Mouse (Mus musculus) E14TG2a.4 (cell line): Measurements from ENCODE around the gene Sh2d6.

ENCODE experiments used
- H3K27me3 ChIP-seq: 2 replicates; pipeline ENCODE4 v1.6.1; 2014; ENCODE audit warnings: low read length, control low read depth; ENCODE audit not compliant: insufficient read depth
- H3K36me3 ChIP-seq: 2 replicates; pipeline ENCODE4 v1.6.1; 2014; ENCODE audit warnings: low read length, control low read depth; ENCODE audit not compliant: insufficient read depth
- H3K4me1 ChIP-seq: replicated peaks from 2 replicates; pipeline ENCODE4 v1.6.1; 2014; ENCODE audit warnings: low read depth, low read length, control low read depth
- H3K4me3 ChIP-seq: replicated peaks from 2 replicates; pipeline ENCODE4 v1.5.1; 2014; ENCODE audit warnings: mild to moderate bottlenecking, low read length
- H3K9me3 ChIP-seq: 2 replicates; pipeline ENCODE4 v1.6.1; 2014; ENCODE audit warnings: low read length, control low read depth
- CTCF ChIP-seq: conservative IDR thresholded peaks from 2 replicates; pipeline ENCODE4 v1.5.1; 2014; ENCODE audit warnings: low read length
- NANOG ChIP-seq: IDR thresholded peaks from 2 replicates; pipeline ENCODE4 v1.6.1; 2014; ENCODE audit warnings: borderline replicate concordance, low read length, mixed read lengths
- POU5F1 ChIP-seq: IDR thresholded peaks from 2 replicates; pipeline ENCODE4 v1.6.1; 2014; ENCODE audit warnings: low read length, borderline replicate concordance

Sh2d6 gene

DNA sequence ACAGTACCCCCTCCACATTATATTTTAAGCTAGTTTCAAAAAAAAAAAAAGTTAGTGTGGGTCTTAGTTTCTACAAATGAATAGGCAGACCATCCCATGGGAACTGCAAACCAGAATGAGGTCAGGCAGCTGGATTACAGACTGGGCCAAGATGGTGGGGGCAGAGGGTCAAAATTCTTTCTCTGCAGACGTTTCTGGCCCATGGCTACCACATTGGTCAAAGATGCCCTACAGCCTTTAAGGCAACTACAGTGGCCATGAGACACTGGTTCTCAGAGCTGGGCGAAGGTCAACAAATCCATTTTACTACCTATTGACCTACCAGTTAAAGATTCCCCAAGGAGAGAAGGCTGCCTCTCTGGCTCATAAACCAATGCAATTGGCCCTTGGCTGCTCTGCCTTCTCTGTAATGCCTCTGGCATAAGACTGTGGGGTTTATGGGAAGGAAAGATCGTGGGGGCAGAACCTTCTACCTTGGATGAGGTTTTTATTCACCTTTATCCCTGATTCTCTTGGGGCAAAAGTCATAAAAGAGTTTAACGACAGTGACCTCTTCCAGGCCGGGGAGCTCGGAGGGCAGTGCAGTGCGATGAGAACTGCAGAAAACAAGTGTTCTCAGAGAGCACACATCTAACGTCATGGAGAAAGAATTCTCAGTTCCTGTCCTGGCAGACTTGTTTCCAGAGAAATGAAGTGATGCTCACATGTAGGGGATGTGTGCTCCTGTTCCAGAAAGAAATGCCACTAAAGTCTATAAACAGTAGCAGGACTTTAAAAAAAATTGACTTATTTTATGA, 55.9 kb downstream of the Sh2d6 start:
- H3K36me3 ChIP-seq, result no peaks in the 10 kb centered on the region
- no peak for TF ChIP-seq POU5F1
- no peak for TF ChIP-seq CTCF
- TF ChIP-seq NANOG, result no peak
- no peaks in the 10 kb centered on the region for H3K9me3 ChIP-seq
- H3K4me1 ChIP-seq, result peaks cover 26% of the 10 kb centered on the region
- no peak overlapping the region for H3K4me3 ChIP-seq
- no peaks in the 10 kb centered on the region for H3K27me3 ChIP-seq
